Mouse (Mus musculus): ENCODE results near the gene Tut1. TPM values are rescaled to one million over a fixed set of nuclear protein-coding genes. Genes with fewer than 3 reads are reported as not detected.
"Not testable (repeated sequence)": the region's sequence is repeated elsewhere in the genome, so short reads cannot be mapped to it uniquely, and the experiment has no call there.

Gene Tut1
- total RNA-seq, 2 experiments from 2014 or later = 7.9 to 10.4 TPM

GRCm38 (mm10) chr19:8998546-8998945, 44.9 kb downstream of the Tut1 start:
- no peak for TF ChIP-seq CTCF (IDR thresholded peaks at IDR 0.05)
- Histone ChIP-seq H3K4me3 (peak overlapping the region; percentile 99), H3K27ac (peak overlapping the region; percentile 100)
- no peak for DNase-seq
- intact Hi-C loops (cut with DNase I) = no loop called here

- peak overlapping the region; percentile 99 for H3K4me3 ChIP-seq
- intact Hi-C loops (cut with DNase I) = no loop called here
- peak overlapping the region; percentile 100 for H3K27ac ChIP-seq
- DNase-seq = no peak
- no peak for TF ChIP-seq CTCF (IDR thresholded peaks at IDR 0.05)
Observed at GRCm38 (mm10) chr19:8999223-8999622, 45.6 kb downstream of the Tut1 start.

- H3K27ac ChIP-seq; H3K4me3 ChIP-seq; intact Hi-C loops (cut with DNase I); DNase-seq: not testable (repeated sequence)
Observed at GRCm38 (mm10) chr19:9006915-9007314, 53.3 kb downstream of the Tut1 start.

Other genes starting within 250 kb of the Tut1 start
- 10 to 100 TPM; 33.9 to 35.1 TPM for gene Slc3a2, start 230.5 kb upstream of the Tut1 start, total RNA-seq (2021)
- gene Wdr74, start 218.0 kb upstream of the Tut1 start, total RNA-seq (2021) = 10 to 100 TPM; 15.4 to 16.4 TPM
- gene 1700092M07Rik, start 213.1 kb upstream of the Tut1 start, total RNA-seq (2021) = not detected
- gene Stx5a, start 212.4 kb upstream of the Tut1 start, total RNA-seq (2021) = 10 to 100 TPM; 20.8 to 22.1 TPM
- gene Nxf1, start 196.8 kb upstream of the Tut1 start, total RNA-seq (2021) = 10 to 100 TPM; 37.8 to 41.5 TPM
- 100 to 1,000 TPM in 1 of 2 experiments, 10 to 100 TPM in 1; 77.2 to 118 TPM for gene Tmem223, start 182.9 kb upstream of the Tut1 start, total RNA-seq (2021)
- gene Tmem179b, start 179.4 kb upstream of the Tut1 start, total RNA-seq (2021) = 10 to 100 TPM in 1 of 2 experiments, 1 to 10 TPM in 1; 7.4 to 10.6 TPM
- 1 to 10 TPM; 5.2 to 6.7 TPM for gene Taf6l, start 167.4 kb upstream of the Tut1 start, total RNA-seq (2021)
- 10 to 100 TPM; 35.6 to 42.6 TPM for gene Polr2g, start 155.3 kb upstream of the Tut1 start, total RNA-seq (2021)
- 1 to 10 TPM in 1 of 2 experiments, under 1 TPM in 1; 0.82 to 1.1 TPM for gene Zbtb3, start 151.3 kb upstream of the Tut1 start, total RNA-seq (2021)
- gene Ttc9c, start 134.5 kb upstream of the Tut1 start, total RNA-seq (2021) = 10 to 100 TPM; 11.9 to 12.6 TPM
- 10 to 100 TPM; 40.1 to 49.4 TPM for gene Hnrnpul2, start 133.8 kb upstream of the Tut1 start, total RNA-seq (2021)
- not detected for gene AC129217.1, start 124.1 kb upstream of the Tut1 start, total RNA-seq (2021)
- gene Bscl2, start 116.4 kb upstream of the Tut1 start, total RNA-seq (2021) = 10 to 100 TPM; 16.8 to 18.4 TPM
- gene Gng3, start 114.7 kb upstream of the Tut1 start, total RNA-seq (2021) = not detected
- 1 to 10 TPM; 7.3 to 7.8 TPM for gene Lrrn4cl, start 103.1 kb upstream of the Tut1 start, total RNA-seq (2021)
- gene Ubxn1, start 82.4 kb upstream of the Tut1 start, total RNA-seq (2021) = 100 to 1,000 TPM; 199 to 235 TPM
- gene Uqcc3, start 72.9 kb upstream of the Tut1 start, total RNA-seq (2021) = 10 to 100 TPM; 57.7 to 59.0 TPM
- 1 to 10 TPM in 1 of 2 experiments, under 1 TPM in 1; 0.99 to 6.1 TPM for gene Lbhd1, start 70.1 kb upstream of the Tut1 start, total RNA-seq (2021)
- not detected for gene Gm49403, start 69.9 kb upstream of the Tut1 start, total RNA-seq (2021)
- gene 1810009A15Rik, start 65.0 kb upstream of the Tut1 start, total RNA-seq (2021) = 10 to 100 TPM; 11.8 to 13.5 TPM
- 1 to 10 TPM in 1 of 2 experiments, under 1 TPM in 1; 0.61 to 5.3 TPM for gene Gm49416, start 64.9 kb upstream of the Tut1 start, total RNA-seq (2021)
- 10 to 100 TPM; 10.6 to 12.5 TPM for gene Ints5, start 60.8 kb upstream of the Tut1 start, total RNA-seq (2021)
- gene Ganab, start 55.8 kb upstream of the Tut1 start, total RNA-seq (2021) = 10 to 100 TPM; 21.6 to 26.4 TPM
- 10 to 100 TPM; 32.2 to 35.7 TPM for gene B3gat3, start 33.5 kb upstream of the Tut1 start, total RNA-seq (2021)
- 1 to 10 TPM; 7.3 TPM for gene Rom1, start 24.5 kb upstream of the Tut1 start, total RNA-seq (2021)
- 1 to 10 TPM; 3.4 to 6.2 TPM for gene Eml3, start 24.3 kb upstream of the Tut1 start, total RNA-seq (2021)
- 10 to 100 TPM; 23.5 to 27.2 TPM for gene Mta2, start 12.0 kb upstream of the Tut1 start, total RNA-seq (2021)
- 100 to 1,000 TPM; 423 to 463 TPM for gene Eef1g, start 13.2 kb downstream of the Tut1 start, total RNA-seq (2021)
- 100 to 1,000 TPM; 212 to 217 TPM for gene Ahnak, start 35.4 kb downstream of the Tut1 start, total RNA-seq (2021)
- not detected for gene Scgb1a1, start 134.1 kb downstream of the Tut1 start, total RNA-seq (2021)
- gene Asrgl1, start 181.8 kb downstream of the Tut1 start, total RNA-seq (2021) = 10 to 100 TPM; 29.3 to 32.8 TPM

Data from gastrocnemius, adult 2 months (tissue).